Comparison of ENCODE assay signal across 10 mouse cellular contexts in the genomic region with DNA sequence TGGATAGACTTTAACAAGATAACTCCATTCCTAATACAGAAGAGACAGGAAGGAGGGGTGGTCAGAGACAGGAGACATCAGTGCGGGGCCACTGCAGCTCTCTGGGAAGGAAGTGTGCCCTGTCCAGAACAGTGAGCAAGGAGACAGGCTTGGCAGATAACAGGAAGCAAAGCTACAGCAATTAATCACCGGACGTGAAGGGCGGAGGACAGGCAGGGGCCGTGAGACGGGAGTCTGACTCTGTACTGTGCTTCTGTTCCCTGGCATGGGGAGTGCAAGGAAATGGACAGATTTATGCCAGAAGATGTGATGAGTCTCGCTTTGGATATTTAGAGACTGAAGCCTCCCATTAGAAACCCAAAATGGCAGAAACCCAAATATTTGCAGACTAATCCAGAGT. TPM values are rescaled to one million over a fixed set of nuclear protein-coding genes. Genes with fewer than 3 reads are reported as not detected.
DNase-seq lines count a peak whose midpoint lies in the region; ATAC-seq lines count a peak whose summit lies in the region.
"Had no signal": no experiment of that assay in that cellular context is flagged by ENCODE, and none has a peak within 500 bp of the region (broad histone marks: within the 10 kb centered on the region; RNA-seq: fewer than 3 reads in every experiment).

No protein-coding gene starts in this region.

- H3K27me3 ChIP-seq in hindbrain, embryonic 10.5 days (ENCODE audit: insufficient read depth, poor library complexity, severe bottlenecking): no peaks in the 10 kb centered on the region
- no peaks in the 10 kb centered on the region for H3K27me3 ChIP-seq in hindbrain, embryonic 12.5 days

- H3K27ac ChIP-seq in hindbrain, embryonic 10.5 days: peak overlapping the region; percentile 50
- H3K27ac ChIP-seq in hindbrain, embryonic 12.5 days: no peak overlapping the region

- no peak overlapping the region for H3K4me3 ChIP-seq in hindbrain, embryonic 10.5 days
- no peak overlapping the region for H3K4me3 ChIP-seq in hindbrain, embryonic 12.5 days

- ATAC-seq in hindbrain, embryonic 12.5 days (ENCODE audit: low FRiP score): no peak
- ATAC-seq in inflammation-experienced regulatory T-cells, adult 6 months: no peak

- no peak overlapping the region for H3K9ac ChIP-seq in hindbrain, embryonic 12.5 days

- peak; percentile 12 for DNase-seq in hindbrain, embryonic 10.5 days (ENCODE audit: low spot score)
- peak; percentile 30 for DNase-seq in adrenal gland, postnatal 25 days
- DNase-seq in kidney, adult 9 months: peak; percentile 35
- peak; percentile 6 for DNase-seq in lung, postnatal 25 days (ENCODE audit: low spot score)
- no peak for DNase-seq in left cerebral cortex, postnatal 10 days (ENCODE audit: extremely low spot score in 1 of 2, low spot score in 2 of 2)
- DNase-seq in retina, postnatal 1 day: no peak
- DNase-seq: gastrocnemius, postnatal 10 days; left cerebral cortex, postnatal 4 days had no signal

- no peak overlapping the region for H3K4me2 ChIP-seq in hindbrain, embryonic 12.5 days (replicated peaks)

- peaks cover 42% of the 10 kb centered on the region for H3K4me1 ChIP-seq in hindbrain, embryonic 10.5 days (replicated peaks)
- H3K4me1 ChIP-seq in hindbrain, embryonic 12.5 days: peaks cover 48% of the 10 kb centered on the region

- no peaks in the 10 kb centered on the region for H3K9me3 ChIP-seq in hindbrain, embryonic 10.5 days
- no peaks in the 10 kb centered on the region for H3K9me3 ChIP-seq in hindbrain, embryonic 12.5 days (replicated peaks)

- H3K36me3 ChIP-seq in hindbrain, embryonic 10.5 days: peaks cover 5% of the 10 kb centered on the region
- no peaks in the 10 kb centered on the region for H3K36me3 ChIP-seq in hindbrain, embryonic 12.5 days

- intact Hi-C loops in left cerebral cortex, postnatal 10 days (cut with DNase I): no loop called here

- WGBS in hindbrain, embryonic 10.5 days: 67% methylated on average over 7 of the region's 7 CpGs
- 51% methylated on average over 7 of the region's 7 CpGs for WGBS in hindbrain, embryonic 12.5 days

RNA-seq across cellular contexts. Expression of a gene that starts 47.3 kb away (rescaled TPM):
- polyA plus RNA-seq in hindbrain, embryonic 10.5 days (2016; fragmentation: Nextera tagmentation; extraction: Ambion mirVana): 6.6 and 12.2 TPM in 2 replicates
- 24.9 and 26.2 TPM in 2 replicates for polyA plus RNA-seq in hindbrain, embryonic 12.5 days (2016; fragmentation: Nextera tagmentation; extraction: Ambion mirVana)
- total RNA-seq in adrenal gland, postnatal 25 days (2021): 2.7 and 3.0 TPM in 2 replicates
- total RNA-seq in left cerebral cortex, postnatal 10 days (2021): 10 to 100 TPM; 32.8 to 33.8 TPM
- under 1 TPM in 1 of 3 experiments, not detected in 2; 0.09 TPM for polyA plus RNA-seq in inflammation-experienced regulatory T-cells, adult 6 months (2017; shearing (Covaris generic))

Comparison
In these comparisons a context has a peak if more than half of its experiments do, and no peak if none do; other contexts are left out.
1. DNase-seq: peak in hindbrain, embryonic 10.5 days (single experiment), adrenal gland, postnatal 25 days (single experiment), kidney, adult 9 months (single experiment) and lung, postnatal 25 days (single experiment); none in left cerebral cortex, postnatal 10 days (0 of 2) and retina, postnatal 1 day (single experiment).